Mouse (Mus musculus) testis, adult 2 months (tissue): ENCODE results near the gene Foxn3. TPM values are rescaled to one million over a fixed set of nuclear protein-coding genes. Genes with fewer than 3 reads are reported as not detected.

Experiments used
- H3K27ac ChIP-seq: fragments of 200-500 bp; 2 replicates; pipeline ENCODE4 v1.5.1; 2012; ENCODE audit warnings: low read depth, low read length; ENCODE audit not compliant: control insufficient read depth, insufficient read depth
- H3K27me3 ChIP-seq: fragments of 200-500 bp; 2 replicates; pipeline ENCODE4 v1.6.1; 2012; ENCODE audit warnings: mild to moderate bottlenecking, low read length, moderate library complexity; ENCODE audit not compliant: control insufficient read depth, insufficient read depth
- H3K36me3 ChIP-seq: fragments of 200-500 bp; 2 replicates; pipeline ENCODE4 v1.6.1; 2012; ENCODE audit warnings: mild to moderate bottlenecking, low read length; ENCODE audit not compliant: control insufficient read depth, insufficient read depth
- H3K4me1 ChIP-seq: fragments of 200-500 bp; 2 replicates; pipeline ENCODE4 v1.6.1; 2012; ENCODE audit warnings: low read length; ENCODE audit not compliant: control insufficient read depth, insufficient read depth
- H3K4me3 ChIP-seq: fragments of 200-500 bp; 2 replicates; pipeline ENCODE4 v1.5.1; 2012; ENCODE audit warnings: low read depth, mild to moderate bottlenecking, low read length, moderate library complexity, mixed read lengths; ENCODE audit not compliant: control insufficient read depth
- CTCF ChIP-seq: fragments of 200-500 bp; IDR thresholded peaks from 2 replicates; pipeline ENCODE4 v1.5.1; 2012; ENCODE audit warnings: low read depth, mild to moderate bottlenecking, inconsistent platforms, low read length, moderate library complexity; ENCODE audit not compliant: control insufficient read depth, insufficient read depth, insufficient replicate concordance
- POLR2A ChIP-seq: fragments of 200-500 bp; IDR thresholded peaks from 2 replicates; pipeline ENCODE4 v1.6.1; 2012; ENCODE audit warnings: low read depth, mild to moderate bottlenecking, inconsistent platforms, low read length, moderate library complexity; ENCODE audit not compliant: control insufficient read depth
- polyA plus RNA-seq: library from polyadenylated mRNA; depleted of rRNA; stranded (reverse); fragments of >200 nt; gene quantifications from 2 replicates; pipeline ENCODE4 v1.2.3, GENCODE M21; 2012

The Foxn3 gene
- polyA plus RNA-seq, 1 experiment, result 7.3 TPM

DNA sequence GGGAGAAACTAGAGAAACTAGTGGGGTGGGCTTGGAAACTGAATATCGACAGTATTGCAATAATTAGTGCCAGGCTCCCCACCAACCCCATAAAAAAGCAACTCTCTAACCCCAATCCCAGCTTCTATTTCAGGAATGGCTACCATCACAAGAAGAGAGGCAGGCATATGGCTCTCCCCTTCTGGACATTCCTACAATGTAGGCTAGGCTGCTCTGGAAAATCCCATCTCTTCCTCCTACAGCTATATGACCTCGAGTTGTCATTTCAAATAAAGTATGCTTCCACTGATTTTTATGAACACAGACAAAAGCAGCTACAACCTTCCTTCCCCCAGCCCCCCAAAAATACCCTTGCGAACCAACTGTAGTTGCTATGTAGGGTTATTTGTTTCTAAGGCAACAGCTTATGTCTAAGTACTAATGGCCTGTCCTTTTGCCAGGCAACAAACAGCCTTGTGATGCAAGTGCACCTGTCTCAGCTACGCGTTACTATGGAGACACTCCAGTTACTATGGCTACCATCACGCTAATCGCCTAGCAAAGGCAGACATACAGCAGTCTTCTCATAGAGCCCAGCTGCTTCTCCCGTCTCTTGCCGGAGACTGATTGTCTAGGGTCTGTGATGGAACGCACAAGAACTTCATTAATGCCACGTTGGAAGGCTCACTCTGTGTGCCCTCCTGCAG lies 223.6 kb downstream of the Foxn3 start:
- no peak for TF ChIP-seq POLR2A
- TF ChIP-seq CTCF, result no peak
- no peaks in the 10 kb centered on the region for H3K27me3 ChIP-seq
- no peak overlapping the region for H3K27ac ChIP-seq
- no peaks in the 10 kb centered on the region for H3K36me3 ChIP-seq
- no peak overlapping the region for H3K4me3 ChIP-seq
- no peaks in the 10 kb centered on the region for H3K4me1 ChIP-seq

GRCm38 (mm10) chr12:99338754-99339153 lies 224.6 kb downstream of the Foxn3 start:
- Histone ChIP-seq H3K4me3 (no peak overlapping the region), H3K27ac (no peak overlapping the region), H3K27me3 (no peaks in the 10 kb centered on the region), H3K4me1 (no peaks in the 10 kb centered on the region), H3K36me3 (no peaks in the 10 kb centered on the region)
- TF ChIP-seq POLR2A (no peak), CTCF (no peak)

DNA sequence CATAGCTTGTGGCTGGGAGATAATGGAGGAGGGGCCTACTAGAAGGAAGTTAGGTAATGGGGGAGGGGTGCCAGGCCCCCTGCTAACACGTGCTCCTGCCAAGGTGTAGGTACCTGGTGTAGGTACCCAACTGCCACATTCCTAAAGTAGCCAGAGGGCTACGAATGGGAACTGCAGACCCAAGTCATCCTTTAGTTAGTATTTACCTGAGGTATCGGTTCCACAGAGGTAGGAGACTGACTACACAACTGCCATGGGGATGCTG lies 226.3 kb downstream of the Foxn3 start:
- no peak overlapping the region for H3K27ac ChIP-seq
- no peak overlapping the region for H3K4me3 ChIP-seq
- H3K4me1 ChIP-seq, result no peaks in the 10 kb centered on the region

GRCm38 (mm10) chr12:99336349-99337170 lies 226.8 kb downstream of the Foxn3 start:
- no peak overlapping the region for H3K4me3 ChIP-seq
- no peaks in the 10 kb centered on the region for H3K36me3 ChIP-seq
- TF ChIP-seq CTCF (no peak), POLR2A (no peak)
- no peak overlapping the region for H3K27ac ChIP-seq
- no peaks in the 10 kb centered on the region for H3K27me3 ChIP-seq
- no peaks in the 10 kb centered on the region for H3K4me1 ChIP-seq

More for the DNA sequence above, 226.3 kb downstream of the Foxn3 start:
- H3K27me3 ChIP-seq, result no peaks in the 10 kb centered on the region
- no peaks in the 10 kb centered on the region for H3K36me3 ChIP-seq
- no peak for TF ChIP-seq CTCF
- TF ChIP-seq POLR2A, result no peak

DNA sequence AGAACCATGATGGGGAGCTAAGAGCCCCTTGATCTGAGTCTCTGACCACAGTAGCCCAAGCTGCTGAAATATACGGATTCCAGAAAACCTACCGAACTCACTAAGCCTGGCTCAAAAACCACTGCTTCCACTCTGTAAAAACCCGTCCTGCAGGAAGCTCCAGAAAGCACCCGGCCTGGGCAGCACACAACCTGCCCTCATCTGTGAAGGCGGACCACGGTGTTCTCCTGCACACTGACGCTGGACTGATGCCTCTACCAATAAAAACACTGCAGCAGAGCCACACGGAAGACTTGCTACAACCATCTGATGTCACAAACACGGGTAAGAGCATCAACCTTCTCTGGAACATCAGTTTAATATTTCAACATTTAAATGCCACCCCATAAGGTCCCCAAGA lies 227.8 kb downstream of the Foxn3 start:
- Histone ChIP-seq H3K4me1 (no peaks in the 10 kb centered on the region), H3K27ac (no peak overlapping the region), H3K4me3 (no peak overlapping the region), H3K27me3 (no peaks in the 10 kb centered on the region), H3K36me3 (no peaks in the 10 kb centered on the region)
- TF ChIP-seq POLR2A (no peak), CTCF (no peak)

DNA sequence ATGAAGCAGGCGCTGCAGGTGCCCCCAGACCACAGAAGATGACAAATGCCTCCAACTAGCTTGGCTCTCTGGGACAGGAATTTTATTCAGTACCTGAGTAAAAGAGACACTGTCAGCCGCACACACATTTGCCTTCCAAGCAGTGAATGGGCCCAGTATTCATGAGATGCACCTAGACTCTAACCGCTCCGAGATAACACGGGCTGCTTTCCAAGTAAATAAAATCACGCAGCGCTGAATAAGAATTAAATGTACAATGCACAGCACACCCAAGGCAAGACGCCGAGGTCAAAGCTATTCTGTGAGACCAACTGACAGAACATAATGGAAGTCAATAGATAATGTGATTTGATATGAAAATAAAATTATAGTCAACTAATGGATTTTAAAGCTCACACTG lies 229.4 kb downstream of the Foxn3 start:
- Histone ChIP-seq H3K4me3 (no peak overlapping the region), H3K4me1 (no peaks in the 10 kb centered on the region)

DNA sequence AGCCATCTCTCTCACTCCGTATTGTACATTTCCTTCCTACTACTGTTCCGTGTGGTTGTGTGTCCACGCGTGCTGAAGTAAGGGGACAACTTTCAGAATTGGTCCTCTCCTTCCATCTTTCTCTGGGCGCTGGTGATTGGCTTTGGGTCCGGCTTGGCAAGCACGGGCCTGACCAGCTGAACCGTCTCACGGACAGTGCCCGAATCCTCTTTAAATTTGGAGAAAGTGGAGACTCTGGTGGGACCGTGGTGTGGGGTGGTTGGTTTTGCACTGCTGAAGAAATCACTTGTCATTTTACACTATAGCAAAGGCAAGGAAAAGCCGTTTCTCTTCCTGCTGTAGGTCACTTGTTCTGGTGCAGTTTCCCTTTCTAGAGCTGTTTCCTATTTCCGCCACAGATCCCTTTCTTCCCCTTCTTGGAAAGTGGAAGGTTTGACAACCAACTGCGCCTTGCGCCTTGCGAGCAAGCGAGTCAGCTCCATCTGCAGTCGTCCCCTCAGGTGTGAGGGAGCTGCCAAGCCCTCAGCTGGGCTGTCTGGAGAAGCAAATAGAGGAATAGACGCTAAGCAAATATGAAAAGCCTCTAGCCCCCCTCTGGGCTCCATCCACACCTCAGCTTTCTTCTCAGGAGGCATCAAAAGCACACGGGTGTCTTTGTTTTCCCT lies 229.9 kb downstream of the Foxn3 start:
- TF ChIP-seq CTCF (no peak), POLR2A (no peak)
- Histone ChIP-seq H3K36me3 (no peaks in the 10 kb centered on the region), H3K4me1 (no peaks in the 10 kb centered on the region), H3K27ac (no peak overlapping the region), H3K4me3 (no peak overlapping the region), H3K27me3 (no peaks in the 10 kb centered on the region)

More for the DNA sequence above, 229.4 kb downstream of the Foxn3 start:
- Histone ChIP-seq H3K27me3 (no peaks in the 10 kb centered on the region), H3K27ac (no peak overlapping the region), H3K36me3 (no peaks in the 10 kb centered on the region)
- TF ChIP-seq POLR2A, result no peak
- TF ChIP-seq CTCF, result no peak
